Mouse (Mus musculus) ES-Bruce4 (cell line): ENCODE measurements around the gene Cfap70.

Experiments
- CTCF ChIP-seq: IDR thresholded peaks from one replicate; pipeline ENCODE4 v1.8.1; 2011; ENCODE audit warnings: low read depth, low read length
- EP300 ChIP-seq: IDR thresholded peaks from 2 replicates; pipeline ENCODE4 v1.6.1; 2011; ENCODE audit warnings: low read depth, low read length; ENCODE audit not compliant: insufficient read depth
- POLR2A ChIP-seq: IDR thresholded peaks from one replicate; pipeline ENCODE4 v1.8.1; 2011; ENCODE audit warnings: low read length; ENCODE audit not compliant: insufficient read depth

GRCm38 (mm10) chr14:20481211-20481610 is 29.2 kb upstream of the Cfap70 start:
- TF ChIP-seq CTCF (no peak), POLR2A (no peak), EP300 (no peak)
